Mouse (Mus musculus) forebrain, embryonic 10.5 days (tissue): ENCODE measurements around the gene Fam151b. TPM values are rescaled to one million over a fixed set of nuclear protein-coding genes. Genes with fewer than 3 reads are reported as not detected.

ENCODE experiments used
- DNase-seq: peaks from one replicate; pipeline ENCODE4 v3.0.0-alpha.2; 2017; ENCODE audit warnings: low spot score; ENCODE audit errors: extremely low spot score
- H3K27ac ChIP-seq: fragments of 300-500 bp; sonication (generic); 2 replicates; pipeline ENCODE4 v1.5.1; 2016; ENCODE audit warnings: mild to moderate bottlenecking
- H3K27me3 ChIP-seq: fragments of 300-500 bp; sonication (generic); 2 replicates; pipeline ENCODE4 v1.6.1; 2016; ENCODE audit warnings: mild to moderate bottlenecking; ENCODE audit not compliant: poor library complexity, severe bottlenecking
- H3K36me3 ChIP-seq: fragments of 300-500 bp; sonication (generic); replicated peaks from 2 replicates; pipeline ENCODE4 v1.6.1; 2016; ENCODE audit warnings: mild to moderate bottlenecking, moderate library complexity
- H3K4me1 ChIP-seq: fragments of 300-500 bp; sonication (generic); 2 replicates; pipeline ENCODE4 v1.6.1; 2016
- H3K4me3 ChIP-seq: fragments of 300-500 bp; sonication (generic); 2 replicates; pipeline ENCODE4 v1.5.1; 2016; ENCODE audit warnings: mild to moderate bottlenecking, moderate library complexity
- H3K9me3 ChIP-seq: fragments of 300-500 bp; sonication (generic); 2 replicates; pipeline ENCODE4 v1.6.1; 2016; ENCODE audit warnings: mild to moderate bottlenecking, moderate library complexity
- WGBS: fragments of 180-500 bp; shearing (Covaris S2); methylation state at CpG from one replicate; pipeline ENCODE4 v1.1.7; 2016; 5-methylcytosine and 5-hydroxymethylcytosine counted together
- polyA plus RNA-seq: library from polyadenylated mRNA; unstranded; fragments of >200 nt; fragmentation: Nextera tagmentation; extraction: Ambion mirVana; gene quantifications from 2 replicates; pipeline ENCODE4 v1.2.1, GENCODE M21; 2016

Gene Fam151b
- polyA plus RNA-seq, 1 experiment from 2014 or later, result 0.24 TPM

DNA sequence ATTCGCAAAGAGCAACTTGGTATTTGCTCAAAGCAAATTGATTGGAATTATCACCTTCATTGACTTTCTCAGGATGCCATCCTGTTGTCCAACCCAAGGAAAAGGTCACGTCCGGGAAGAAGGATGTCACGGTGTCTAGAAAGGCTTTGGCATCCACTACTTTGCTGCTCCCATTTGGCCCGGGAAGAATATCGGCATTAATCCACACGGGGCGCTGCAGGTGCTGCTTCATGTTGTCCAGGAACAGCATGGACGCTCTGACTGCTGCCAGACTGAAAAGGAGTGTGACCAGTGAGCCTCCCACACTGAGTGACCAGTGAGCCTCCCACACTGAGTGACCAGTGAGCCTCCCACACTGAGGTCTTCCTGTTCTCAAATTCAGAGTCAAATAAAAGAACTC is 15.9 kb downstream of the Fam151b start:
- no peaks in the 10 kb centered on the region for H3K4me1 ChIP-seq
- H3K9me3 ChIP-seq, result no peaks in the 10 kb centered on the region
- H3K36me3 ChIP-seq, result no peaks in the 10 kb centered on the region
- 72% methylated on average over 9 of the region's 9 CpGs for WGBS
- no peak overlapping the region for H3K4me3 ChIP-seq
- no peak for DNase-seq
- H3K27ac ChIP-seq, result no peak overlapping the region
- H3K27me3 ChIP-seq, result no peaks in the 10 kb centered on the region

GRCm38 (mm10) chr13:92464698-92465097 is 19.1 kb downstream of the Fam151b start:
- Histone ChIP-seq H3K27ac (no peak overlapping the region), H3K4me3 (no peak overlapping the region), H3K27me3 (no peaks in the 10 kb centered on the region), H3K4me1 (no peaks in the 10 kb centered on the region), H3K9me3 (no peaks in the 10 kb centered on the region), H3K36me3 (no peaks in the 10 kb centered on the region)
- WGBS, result 90% methylated on average over 3 of the region's 3 CpGs
- DNase-seq, result no peak

GRCm38 (mm10) chr13:92446872-92447271 is 36.9 kb downstream of the Fam151b start:
- no peak overlapping the region for H3K27ac ChIP-seq
- DNase-seq, result no peak
- 92% methylated on average over 7 of the region's 7 CpGs for WGBS
- no peak overlapping the region for H3K4me3 ChIP-seq
- H3K27me3 ChIP-seq, result no peaks in the 10 kb centered on the region
- H3K9me3 ChIP-seq, result no peaks in the 10 kb centered on the region
- H3K36me3 ChIP-seq, result no peaks in the 10 kb centered on the region
- no peaks in the 10 kb centered on the region for H3K4me1 ChIP-seq

GRCm38 (mm10) chr13:92440286-92440685 is 43.5 kb downstream of the Fam151b start:
- H3K4me1 ChIP-seq, result no peaks in the 10 kb centered on the region
- 81% methylated on average over 13 of the region's 13 CpGs for WGBS
- no peaks in the 10 kb centered on the region for H3K9me3 ChIP-seq

GRCm38 (mm10) chr13:92438656-92439055 is 45.2 kb downstream of the Fam151b start:
- H3K4me1 ChIP-seq, result no peaks in the 10 kb centered on the region
- 94% methylated on average over 10 of the region's 10 CpGs for WGBS
- H3K36me3 ChIP-seq, result no peaks in the 10 kb centered on the region
- no peaks in the 10 kb centered on the region for H3K9me3 ChIP-seq
- no peak for DNase-seq
- H3K27me3 ChIP-seq, result no peaks in the 10 kb centered on the region
- no peak overlapping the region for H3K4me3 ChIP-seq
- no peak overlapping the region for H3K27ac ChIP-seq

More at GRCm38 (mm10) chr13:92440286-92440685, 43.5 kb downstream of the Fam151b start:
- no peaks in the 10 kb centered on the region for H3K27me3 ChIP-seq
- H3K4me3 ChIP-seq, result no peak overlapping the region
- DNase-seq, result no peak
- no peaks in the 10 kb centered on the region for H3K36me3 ChIP-seq
- no peak overlapping the region for H3K27ac ChIP-seq

- Histone ChIP-seq H3K27ac (no peak overlapping the region), H3K4me3 (peak overlapping the region; percentile 74; the same call in 1 of the 2 replicates), H3K4me1 (peaks cover 18% of the 10 kb centered on the region), H3K9me3 (no peaks in the 10 kb centered on the region), H3K36me3 (no peaks in the 10 kb centered on the region), H3K27me3 (peaks cover 70% of the 10 kb centered on the region)
- DNase-seq, result peak; percentile 14
- 48% methylated on average over 4 of the region's 4 CpGs for WGBS
Observed at GRCm38 (mm10) chr13:92427351-92427855, 56.4 kb downstream of the Fam151b start.

- peak; percentile 36 for DNase-seq
- Histone ChIP-seq H3K4me3 (peak overlapping the region; percentile 74), H3K9me3 (no peaks in the 10 kb centered on the region), H3K4me1 (peaks cover 18% of the 10 kb centered on the region), H3K36me3 (no peaks in the 10 kb centered on the region), H3K27ac (peak overlapping the region; percentile 51; the same call in 1 of the 2 replicates), H3K27me3 (peaks cover 70% of the 10 kb centered on the region)
- WGBS, result under 1% methylated on average over 92 of the region's 92 CpGs
Observed at GRCm38 (mm10) chr13:92426294-92427051, 57.3 kb downstream of the Fam151b start.

GRCm38 (mm10) chr13:92425758-92426264 is 58.0 kb downstream of the Fam151b start, which contains the start of gene Ankrd34b:
Gene Ankrd34b, plus strand, starts transcription at chr13:92425896.
- H3K27me3 ChIP-seq, result peaks cover 70% of the 10 kb centered on the region

DNA sequence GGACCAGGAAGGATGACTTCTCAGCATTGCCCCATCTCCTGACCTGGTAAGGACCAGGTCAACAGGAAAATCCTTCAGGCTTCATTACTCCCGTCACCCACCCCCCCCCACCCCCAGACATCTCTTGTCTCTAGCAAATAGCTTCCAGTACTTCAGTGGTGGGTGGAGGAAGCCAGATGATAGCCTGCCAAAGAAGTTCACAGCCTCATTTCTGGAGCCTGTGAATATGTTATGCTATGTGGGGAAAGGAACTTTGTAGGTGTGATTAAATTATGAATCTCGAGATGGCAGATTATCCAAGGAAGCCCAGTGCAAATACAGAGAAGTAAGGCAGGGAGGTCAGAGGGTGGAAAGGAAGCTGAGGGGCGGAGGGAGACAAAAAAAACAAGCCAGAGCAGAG is 60.1 kb downstream of the Fam151b start:
- Histone ChIP-seq H3K9me3 (no peaks in the 10 kb centered on the region), H3K4me1 (peaks cover 18% of the 10 kb centered on the region), H3K36me3 (no peaks in the 10 kb centered on the region), H3K27ac (no peak overlapping the region), H3K27me3 (peaks cover 67% of the 10 kb centered on the region), H3K4me3 (no peak overlapping the region)
- no peak for DNase-seq
- 56% methylated on average over 3 of the region's 3 CpGs for WGBS

More at GRCm38 (mm10) chr13:92425758-92426264, 58.0 kb downstream of the Fam151b start, which contains the start of gene Ankrd34b:
- Histone ChIP-seq H3K27ac (peak within 1 kb of the TSS; percentile 51; the same call in 1 of the 2 replicates), H3K9me3 (no peaks in the 10 kb centered on the region), H3K4me3 (peak within 1 kb of the TSS; percentile 74), H3K4me1 (peaks cover 18% of the 10 kb centered on the region), H3K36me3 (no peaks in the 10 kb centered on the region)
- peak; percentile 36 for DNase-seq
- under 1% methylated on average over 54 of the region's 54 CpGs for WGBS

DNA sequence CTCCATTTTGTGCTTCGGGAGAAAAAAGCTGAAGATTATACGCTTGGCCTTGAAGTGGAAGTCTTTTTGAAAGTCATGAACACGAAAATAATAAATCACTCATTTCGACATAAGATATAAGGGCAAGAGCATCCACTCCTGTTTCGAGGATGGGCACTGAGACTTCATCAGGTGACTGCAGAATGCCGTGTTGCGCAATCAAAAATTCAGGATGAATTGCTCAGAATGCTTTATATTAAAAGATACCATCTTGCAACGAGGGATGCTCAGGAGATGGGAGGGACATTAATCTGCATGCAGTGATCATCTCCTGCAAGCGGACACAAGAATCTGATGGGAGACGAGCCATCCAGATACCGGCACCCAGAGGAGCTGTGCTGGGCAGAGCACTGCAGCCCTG is 64.2 kb downstream of the Fam151b start:
- Histone ChIP-seq H3K4me3 (no peak overlapping the region), H3K4me1 (no peaks in the 10 kb centered on the region), H3K27ac (no peak overlapping the region), H3K9me3 (no peaks in the 10 kb centered on the region), H3K27me3 (peaks cover 26% of the 10 kb centered on the region), H3K36me3 (no peaks in the 10 kb centered on the region)
- no peak for DNase-seq
- WGBS, result 91% methylated on average over 11 of the region's 11 CpGs

DNA sequence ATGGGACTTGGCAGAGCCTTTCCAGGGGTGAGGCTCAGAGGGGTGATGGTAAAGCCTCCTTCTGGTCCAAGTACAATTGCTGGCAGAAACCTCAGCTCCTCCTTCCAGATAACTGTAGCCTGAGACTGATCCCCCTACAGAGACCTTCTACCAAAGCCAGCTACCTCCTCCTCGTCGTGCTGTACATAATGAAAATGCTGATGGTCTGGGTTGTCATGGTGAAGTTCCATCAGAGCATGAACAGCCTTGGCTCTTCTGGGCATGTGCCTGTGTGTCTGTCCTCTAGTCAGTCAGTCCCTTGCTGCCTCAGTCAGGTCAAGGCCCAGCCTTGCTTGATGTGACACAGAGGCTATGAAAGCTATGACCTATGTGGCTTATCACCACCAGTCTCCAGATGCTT is 73.3 kb downstream of the Fam151b start:
- 87% methylated on average over 2 of the region's 2 CpGs for WGBS
- no peaks in the 10 kb centered on the region for H3K27me3 ChIP-seq
- no peaks in the 10 kb centered on the region for H3K9me3 ChIP-seq
- no peak overlapping the region for H3K4me3 ChIP-seq
- no peaks in the 10 kb centered on the region for H3K36me3 ChIP-seq
- H3K27ac ChIP-seq, result no peak overlapping the region
- DNase-seq, result no peak
- H3K4me1 ChIP-seq, result no peaks in the 10 kb centered on the region

DNA sequence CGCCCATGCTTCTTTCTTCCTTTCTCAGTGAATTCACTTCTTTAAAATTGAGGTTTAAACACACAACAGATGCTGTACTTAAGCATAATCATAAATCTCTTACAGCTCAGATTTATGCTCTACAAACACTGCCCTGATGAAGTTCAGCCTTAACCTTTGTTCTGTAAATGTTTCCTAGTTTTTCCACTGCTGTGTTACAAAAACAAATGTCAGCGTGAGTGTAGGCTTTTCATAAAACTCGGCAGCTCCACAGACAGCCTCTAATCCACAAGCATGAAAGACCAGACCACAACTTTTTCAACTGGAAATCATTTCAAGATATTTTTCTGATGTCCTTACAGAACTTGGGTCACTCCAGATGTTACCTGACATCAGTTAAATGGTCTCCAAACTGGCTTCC is 80.3 kb downstream of the Fam151b start:
- no peaks in the 10 kb centered on the region for H3K27me3 ChIP-seq
- H3K4me3 ChIP-seq, result no peak overlapping the region
- no peaks in the 10 kb centered on the region for H3K36me3 ChIP-seq
- DNase-seq, result no peak
- no peak overlapping the region for H3K27ac ChIP-seq
- no peaks in the 10 kb centered on the region for H3K9me3 ChIP-seq
- H3K4me1 ChIP-seq, result no peaks in the 10 kb centered on the region
- 84% methylated on average over 3 of the region's 3 CpGs for WGBS

DNA sequence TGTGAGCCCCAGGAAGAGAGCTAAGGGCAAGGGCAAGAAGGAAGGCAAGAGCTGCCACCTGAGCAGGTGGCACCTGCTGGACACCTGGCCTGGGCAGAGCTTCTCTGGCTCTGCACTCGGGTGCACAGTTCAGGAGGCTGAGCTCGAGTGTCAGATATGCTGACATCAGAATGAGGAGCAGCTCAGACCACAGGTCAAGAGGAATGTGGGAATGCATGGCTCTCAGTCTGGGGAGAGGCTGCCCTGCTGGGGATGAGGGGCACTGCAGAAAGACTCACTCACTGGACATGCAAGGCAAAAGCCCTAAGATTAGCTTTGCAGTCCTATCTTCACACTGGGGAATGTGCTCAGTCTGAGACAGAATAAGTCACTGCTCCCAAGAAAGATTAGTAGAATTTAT is 81.8 kb downstream of the Fam151b start:
- Histone ChIP-seq H3K4me3 (no peak overlapping the region), H3K4me1 (no peaks in the 10 kb centered on the region), H3K27me3 (no peaks in the 10 kb centered on the region), H3K27ac (no peak overlapping the region), H3K36me3 (no peaks in the 10 kb centered on the region), H3K9me3 (no peaks in the 10 kb centered on the region)
- DNase-seq, result no peak
- WGBS, result 66% methylated on average over 2 of the region's 2 CpGs
